Mouse (Mus musculus) gastrocnemius, postnatal 25 days (tissue): ENCODE data around the gene Dnajb12. TPM values are rescaled to one million over a fixed set of nuclear protein-coding genes. Genes with fewer than 3 reads are reported as not detected.

Experiments
- DNase-seq: peaks from one replicate; pipeline ENCODE4 v3.0.0; 2022
- total RNA-seq, 2 experiments: library from RNA; stranded (reverse); gene quantifications; 1 replicate in 1 of 2; 2 replicates in 1 of 2; pipeline ENCODE4 v1.2.3; 2021

Gene Dnajb12
- total RNA-seq, 2 experiments from 2014 or later: 49.4 to 49.8 TPM

DNA sequence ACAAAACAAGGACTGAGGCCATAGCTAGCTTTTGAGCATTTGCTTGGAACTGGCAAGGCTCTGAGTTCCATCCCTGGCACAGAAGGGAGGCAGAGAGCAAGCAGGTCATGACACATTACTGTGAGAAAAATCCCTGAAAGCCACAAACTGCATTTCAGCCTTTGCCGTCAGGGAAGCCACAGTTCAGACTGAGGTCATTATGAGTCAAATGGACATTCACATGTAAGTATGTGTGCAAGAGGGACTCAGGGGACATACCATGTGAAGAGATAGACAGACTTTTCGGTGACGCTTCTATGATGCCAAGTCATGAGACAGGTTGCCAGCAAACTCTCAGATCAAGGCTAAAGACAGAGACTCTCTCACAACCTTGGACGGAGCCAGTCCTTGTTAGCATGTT, 38.8 kb downstream of the Dnajb12 start:
- no peak for DNase-seq

DNA sequence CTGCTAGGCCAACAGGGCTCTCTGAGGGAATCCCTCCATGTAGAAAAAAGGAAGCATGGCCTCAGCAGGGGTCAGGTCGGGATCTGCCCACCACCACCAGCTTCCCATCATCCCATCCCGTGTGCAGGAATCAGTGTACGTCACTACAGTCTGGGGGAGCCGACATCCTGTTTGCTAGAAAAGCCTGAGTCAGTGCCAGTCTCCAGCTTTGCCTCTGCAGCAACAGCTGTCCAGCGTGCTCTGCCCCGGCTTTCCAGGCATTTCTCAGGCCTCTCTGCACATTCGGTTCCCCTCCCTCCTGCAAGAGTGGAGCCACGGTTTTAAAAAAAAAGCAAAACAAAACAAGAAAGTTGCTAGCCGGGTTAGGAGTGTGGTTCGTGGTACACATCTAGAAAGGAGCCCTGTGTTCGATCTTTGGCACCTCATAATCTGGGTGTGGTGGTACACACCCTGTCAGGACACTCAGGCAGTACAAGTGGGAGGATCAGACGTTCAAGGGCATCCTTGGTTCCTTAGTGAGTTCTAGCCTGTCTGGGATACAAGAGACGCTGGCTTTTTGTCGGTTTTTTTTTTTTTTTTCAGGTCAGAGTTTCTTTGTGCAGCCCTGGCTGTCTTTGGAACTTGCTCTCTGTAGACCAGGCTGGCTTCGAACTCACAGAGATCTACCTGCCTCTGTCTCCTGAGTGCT, 40.3 kb downstream of the Dnajb12 start:
- peak; percentile 56 for DNase-seq

DNA sequence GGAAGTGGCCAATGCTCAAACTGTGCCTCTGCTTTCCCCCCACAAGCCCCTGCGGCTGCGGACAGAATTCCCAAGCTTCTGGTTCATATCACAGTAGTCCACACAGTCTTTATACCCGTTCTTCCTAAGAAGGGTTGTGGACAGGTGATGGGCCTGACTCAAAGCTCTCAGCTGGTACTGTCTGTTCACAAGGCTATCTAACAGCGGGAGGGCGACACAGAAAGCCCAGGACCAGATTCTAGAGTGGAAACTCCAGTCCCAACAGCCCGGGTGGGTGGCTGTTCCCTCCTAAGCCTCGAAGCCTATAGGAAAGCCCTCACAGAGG, 41.1 kb downstream of the Dnajb12 start:
- no peak for DNase-seq

DNA sequence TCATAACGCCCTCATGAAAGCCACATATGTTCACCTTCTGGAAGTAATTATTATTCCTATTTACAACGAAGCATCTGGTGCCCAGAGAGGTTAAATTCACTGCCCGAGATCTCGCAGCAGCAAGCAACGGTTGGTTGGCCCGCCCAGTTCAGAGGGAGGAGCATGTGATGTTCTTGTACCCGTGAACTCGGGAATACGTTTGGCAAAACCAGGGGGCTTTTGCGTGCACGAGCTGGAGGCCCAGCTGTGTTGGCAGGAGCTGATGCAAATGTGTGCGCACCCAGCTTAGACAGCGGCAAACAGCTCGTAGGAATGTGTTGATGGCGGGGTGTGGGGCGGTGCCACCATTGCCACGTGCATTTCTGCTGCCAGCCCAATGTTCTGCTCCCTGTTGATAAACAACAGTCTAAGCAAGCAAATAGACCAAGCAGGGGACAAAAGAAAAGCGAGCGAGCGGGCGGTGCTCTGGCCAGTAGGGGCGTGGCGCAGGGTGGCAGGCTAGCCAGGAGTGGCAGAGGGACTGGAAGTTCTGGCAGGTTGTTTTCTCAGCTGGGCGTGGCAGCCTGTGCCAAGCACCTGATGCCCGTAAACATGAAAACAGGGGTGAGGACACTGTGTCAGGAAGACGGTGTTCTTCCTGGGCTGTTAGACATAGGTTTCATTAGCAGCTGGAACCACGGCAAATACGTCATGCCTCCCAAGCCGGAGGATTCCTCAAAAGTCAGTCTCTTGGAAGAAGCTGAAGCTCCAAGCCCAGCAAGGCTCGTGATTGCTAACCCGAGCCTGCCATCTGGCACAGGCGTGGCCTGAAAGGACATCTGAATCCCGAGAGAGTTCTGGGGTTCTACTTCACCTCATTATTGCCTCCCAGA, 41.7 kb downstream of the Dnajb12 start:
- peak; percentile 89 for DNase-seq

DNA sequence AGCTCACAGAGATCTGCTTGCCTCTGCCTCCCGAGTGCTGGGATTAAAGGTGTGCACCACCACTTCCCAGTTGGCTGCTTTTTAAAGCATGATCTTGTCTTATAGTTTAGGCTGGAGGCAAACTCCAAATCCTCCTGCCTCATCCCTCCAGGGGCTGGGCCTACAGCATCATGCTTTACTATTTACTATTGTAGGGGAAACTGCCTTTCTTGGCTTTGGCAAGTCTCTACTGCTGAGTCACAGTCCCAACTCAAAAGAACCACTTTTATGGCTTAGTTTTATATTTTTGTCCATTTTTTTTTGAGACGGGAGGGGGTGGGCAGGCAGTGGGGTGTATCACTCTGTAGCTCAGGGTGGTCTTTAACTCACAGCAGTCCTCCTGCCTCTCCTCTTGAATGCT, 44.1 kb downstream of the Dnajb12 start:
- no peak for DNase-seq

DNA sequence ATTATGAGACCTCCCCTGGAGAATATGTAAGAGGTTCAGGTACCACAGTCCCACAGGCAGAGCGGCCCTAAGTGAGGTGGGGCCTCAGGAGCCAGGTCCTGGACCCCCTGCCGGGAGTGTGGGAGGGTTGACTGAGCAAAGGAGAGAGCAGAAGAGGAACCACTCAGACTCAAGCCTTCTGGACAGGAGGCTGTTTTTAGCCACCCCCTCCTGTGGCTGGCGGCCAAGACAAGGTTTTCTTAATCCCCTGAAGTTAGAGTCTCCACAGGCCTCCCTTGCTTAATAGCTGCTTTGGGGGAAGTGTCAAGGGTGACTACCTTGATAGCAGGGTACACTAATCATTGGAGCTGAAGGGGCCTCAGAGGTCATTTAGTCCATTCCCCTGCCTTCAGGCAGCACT, 44.9 kb downstream of the Dnajb12 start:
- DNase-seq: no peak

DNA sequence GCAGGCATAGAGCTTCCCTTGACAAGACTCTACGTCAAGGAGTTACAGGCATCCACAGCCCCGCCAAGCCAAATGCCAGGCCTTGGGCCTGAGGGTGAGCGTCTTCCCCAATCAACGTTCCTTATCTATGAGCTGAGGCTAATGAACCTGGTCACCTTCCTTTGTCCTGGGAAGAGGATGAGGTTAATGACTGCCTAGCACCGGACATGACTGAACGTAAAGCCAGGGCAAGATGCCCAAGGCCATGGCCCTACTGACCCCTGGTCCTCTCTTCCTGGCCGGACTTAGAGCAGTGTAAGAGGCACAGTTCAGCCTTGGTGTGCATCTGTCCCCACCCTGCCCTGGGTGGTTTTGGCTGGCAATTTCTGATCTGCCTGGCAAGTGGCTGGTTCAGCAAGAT, 49.8 kb downstream of the Dnajb12 start:
- no peak for DNase-seq

DNA sequence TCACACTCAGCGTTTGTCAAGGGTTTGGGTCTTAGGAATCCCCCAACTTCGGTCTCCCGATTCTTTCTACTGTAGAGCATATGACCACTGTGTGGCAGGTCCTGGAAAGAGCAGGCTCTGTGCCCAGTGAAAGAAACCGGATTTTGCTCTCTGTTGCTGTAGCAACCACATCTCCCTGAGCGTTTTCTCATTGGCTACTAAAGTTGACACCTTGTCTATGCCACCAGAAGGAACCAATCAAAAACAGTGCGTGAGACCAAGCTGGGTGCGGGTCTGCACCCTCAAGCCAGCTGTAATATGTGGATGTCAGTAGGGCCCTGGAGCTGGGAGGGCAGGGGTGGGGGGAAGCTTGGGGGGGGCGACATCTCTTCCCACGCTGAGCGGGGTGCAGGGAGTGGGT, 51.6 kb downstream of the Dnajb12 start:
- no peak for DNase-seq

DNA sequence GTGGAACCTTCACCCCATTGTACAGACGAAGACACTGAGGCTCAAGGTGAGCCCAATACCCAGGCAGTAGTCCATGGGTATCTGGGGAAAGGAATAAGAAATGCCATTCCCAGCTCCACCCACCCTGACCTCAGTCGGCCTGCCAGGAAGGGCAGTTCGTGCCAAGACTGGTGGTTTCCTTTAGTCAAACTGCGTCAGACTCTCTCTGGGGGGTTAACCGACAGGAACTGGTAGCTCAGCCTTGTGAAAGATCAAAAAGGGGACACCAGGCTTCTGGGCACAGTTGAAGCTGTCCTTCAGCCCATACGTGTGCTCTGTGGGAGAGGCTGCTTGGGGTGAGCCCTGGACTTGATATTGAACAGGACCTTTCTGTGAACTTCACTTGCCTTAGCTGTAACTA, 53.2 kb downstream of the Dnajb12 start:
- DNase-seq: no peak

DNA sequence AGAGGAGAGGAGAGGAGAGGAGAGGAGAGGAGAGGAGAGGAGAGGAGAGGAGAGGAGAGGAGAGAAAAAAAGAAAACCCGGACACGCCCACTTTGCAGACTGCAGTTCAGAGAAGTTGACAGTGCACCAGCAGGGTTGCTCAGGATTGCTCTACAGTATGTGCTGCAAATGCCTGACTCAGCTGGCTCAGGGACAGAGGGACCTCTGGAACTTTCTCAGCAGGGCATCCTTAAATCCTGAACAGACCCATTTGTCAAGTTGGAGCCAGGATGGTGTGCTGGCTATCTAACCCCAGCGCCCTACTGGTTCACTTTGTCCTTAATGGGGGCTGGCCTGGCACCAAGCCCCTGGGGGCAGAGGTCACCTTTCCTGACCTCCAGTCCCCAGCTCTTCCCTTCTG, 54.7 kb downstream of the Dnajb12 start:
- DNase-seq: no peak

DNA sequence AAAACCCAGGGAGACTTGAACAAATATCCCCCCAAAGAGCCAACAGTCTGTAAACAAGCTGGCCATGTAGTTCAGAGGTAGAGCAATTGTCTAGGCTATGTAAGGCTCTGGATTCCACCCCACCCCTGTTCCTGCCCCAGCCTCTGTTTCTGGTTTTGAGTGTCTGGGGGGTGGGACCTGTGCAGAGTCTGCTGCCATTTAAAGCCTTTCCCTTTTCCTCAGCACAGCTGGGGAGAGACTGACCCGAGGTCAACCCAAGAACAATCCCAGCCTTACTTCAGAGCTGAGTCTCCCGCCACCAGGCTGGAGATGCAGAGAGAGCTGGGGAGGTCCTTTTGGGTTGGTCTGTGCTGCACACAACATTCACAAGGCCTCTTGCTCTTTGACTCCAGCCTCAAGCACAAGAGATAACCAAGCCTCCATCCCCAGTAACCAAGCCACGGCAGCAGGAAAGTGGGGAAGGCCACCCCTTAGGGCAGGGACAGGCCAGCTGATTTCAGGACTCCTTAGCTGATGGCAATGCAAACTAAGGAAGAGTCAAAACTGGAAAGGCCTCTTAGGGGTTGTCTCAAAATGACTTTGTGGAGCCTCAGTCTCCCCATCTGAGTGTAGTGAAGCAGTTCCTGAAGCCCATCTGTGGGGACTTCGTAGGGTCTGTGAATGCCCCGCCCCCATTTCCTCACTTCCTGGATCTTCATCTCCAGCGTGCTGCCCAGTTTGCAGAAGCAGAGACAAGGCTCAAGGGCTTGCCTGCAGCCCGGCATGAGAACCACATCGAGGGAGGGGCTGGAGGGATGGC, 56.9 kb downstream of the Dnajb12 start:
- DNase-seq: no peak

DNA sequence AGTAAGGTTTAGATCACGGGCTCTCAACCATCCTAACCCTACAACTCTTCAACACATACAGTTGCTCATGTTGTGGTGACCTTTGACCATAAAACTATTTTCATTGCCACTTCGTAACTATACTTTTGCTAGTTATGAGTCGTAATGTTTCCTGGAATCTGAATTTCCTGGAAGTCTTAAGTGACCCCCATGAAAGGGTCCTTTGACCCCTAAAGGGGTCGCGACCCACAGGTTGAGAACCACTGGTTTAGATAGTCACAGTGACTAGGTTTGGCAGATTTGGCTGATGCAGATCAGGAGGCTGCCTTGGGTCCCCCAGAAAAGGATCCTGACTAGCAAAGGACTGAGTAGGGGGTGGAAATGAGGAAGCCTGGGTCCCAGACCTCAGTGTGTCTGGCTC, 59.3 kb downstream of the Dnajb12 start:
- DNase-seq: no peak

DNA sequence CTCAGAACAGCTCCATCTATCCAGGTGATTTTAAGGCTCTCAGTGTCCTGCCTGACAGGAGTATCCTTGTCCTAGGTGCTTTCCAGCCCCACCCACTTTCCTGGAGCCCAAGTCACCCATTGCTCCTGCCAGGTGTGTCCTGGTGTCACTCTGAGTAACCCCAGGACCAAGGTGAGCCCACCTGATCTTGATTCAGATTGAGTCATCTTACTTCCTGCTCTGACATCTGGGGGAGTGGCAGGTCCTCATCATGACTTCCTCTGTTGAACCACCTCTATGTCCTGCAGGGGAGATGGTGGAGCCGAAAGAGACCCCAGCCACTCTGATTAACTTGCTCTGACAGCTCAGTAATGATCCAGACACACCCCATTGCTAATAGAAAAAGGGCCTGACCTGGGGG, 59.7 kb downstream of the Dnajb12 start:
- no peak for DNase-seq

DNA sequence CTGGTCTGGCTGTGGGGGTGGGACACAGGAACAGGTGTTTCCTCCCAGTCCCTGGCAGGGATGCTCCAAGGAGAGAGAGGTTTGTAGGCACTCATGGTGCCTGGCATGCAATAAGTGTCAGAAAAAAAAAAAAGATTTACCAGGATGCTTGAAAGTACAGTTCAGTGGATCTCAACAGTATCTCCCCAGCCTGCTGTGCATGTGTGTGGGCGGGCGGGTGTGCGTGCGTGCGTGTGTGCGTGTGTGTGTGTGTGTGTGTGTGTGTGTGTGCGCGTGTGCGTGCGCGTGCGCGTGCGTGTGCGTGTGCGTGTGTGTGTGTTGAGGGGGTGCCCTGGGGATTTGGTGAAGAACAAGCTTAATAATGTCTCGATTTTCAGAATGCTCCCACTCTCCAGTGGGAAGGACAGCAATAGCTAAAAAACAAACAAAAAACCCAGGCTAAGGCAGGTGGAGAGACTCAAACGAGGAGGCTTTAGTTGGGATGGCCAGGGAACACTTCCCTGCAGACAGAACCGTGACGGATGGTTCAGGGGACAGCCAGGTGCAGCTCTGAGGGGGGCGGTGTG, 63.0 kb downstream of the Dnajb12 start:
- DNase-seq: no peak

DNA sequence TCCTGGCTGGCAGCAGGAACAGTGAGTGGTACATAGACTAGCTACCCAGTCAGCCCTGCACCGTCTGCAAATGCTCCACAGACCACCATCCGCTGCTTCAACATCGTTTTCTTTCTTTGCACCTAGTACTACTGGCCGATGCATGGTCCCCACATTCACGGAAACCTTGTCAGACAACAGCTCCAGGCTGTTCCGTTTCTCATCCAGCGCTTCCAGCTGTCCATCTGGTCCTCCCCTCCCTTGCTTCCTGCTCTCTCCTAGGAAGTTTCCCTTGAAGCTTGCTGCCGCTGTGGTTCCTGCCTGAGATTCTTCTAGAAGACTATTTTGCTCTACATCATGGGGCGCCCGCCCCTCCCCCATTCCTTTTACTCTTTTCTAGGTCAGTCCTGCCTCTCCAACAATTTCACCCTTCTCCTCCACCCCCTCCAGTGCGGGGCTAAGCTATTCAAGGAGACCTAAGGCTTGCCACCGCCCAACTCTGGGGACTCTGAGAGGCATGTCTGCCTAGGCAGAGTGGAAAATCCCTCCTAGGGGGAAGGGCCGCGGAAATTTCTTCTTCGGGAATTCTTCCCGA, 63.6 kb downstream of the Dnajb12 start:
- no peak for DNase-seq

DNA sequence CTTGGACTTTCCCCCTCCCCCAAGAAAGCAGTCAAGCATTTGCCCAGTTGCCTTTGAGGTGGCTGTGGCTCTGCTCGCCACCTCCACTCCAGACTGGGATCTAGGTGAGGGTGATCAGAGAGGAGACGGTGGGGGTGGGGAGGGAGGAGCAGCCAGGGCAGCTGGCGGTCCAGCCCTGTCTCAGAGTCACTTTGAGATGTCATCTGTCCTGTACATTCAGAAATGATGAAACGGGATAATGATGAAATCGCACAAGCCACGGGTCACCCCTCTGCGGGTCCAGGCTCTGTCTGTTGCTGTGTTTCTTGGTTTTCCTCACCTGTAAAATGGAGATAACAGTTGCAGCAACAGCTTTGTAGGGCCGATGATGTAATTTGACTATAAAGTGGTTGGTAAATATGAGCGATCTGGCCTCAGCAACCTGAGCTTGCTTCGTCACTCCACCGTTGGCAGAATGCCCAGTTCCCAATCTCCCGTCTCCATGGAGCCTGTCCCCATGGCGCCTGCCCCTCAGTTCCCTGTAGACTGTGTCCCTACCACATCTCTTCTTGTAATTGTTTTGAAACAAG, 64.1 kb downstream of the Dnajb12 start:
- DNase-seq: peak; percentile 56

DNA sequence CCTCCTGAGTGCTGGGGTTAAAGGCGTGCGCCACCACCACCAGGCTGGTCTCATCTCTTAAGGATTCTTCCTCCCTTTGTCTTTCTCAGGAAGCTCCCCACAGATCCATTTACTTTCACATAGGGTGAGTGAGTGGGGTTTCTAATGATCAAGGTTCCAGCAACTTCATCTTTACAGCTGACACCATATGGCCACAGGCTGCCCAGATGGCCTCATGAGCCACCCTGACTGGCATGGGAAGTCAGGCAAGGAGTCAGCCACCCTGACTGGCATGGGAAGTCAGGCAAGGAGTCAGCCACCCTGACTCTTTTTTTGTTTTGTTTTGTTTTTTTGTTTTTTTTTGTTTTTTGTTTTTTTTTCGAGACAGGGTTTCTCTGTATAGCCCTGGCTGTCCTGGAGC, 66.1 kb downstream of the Dnajb12 start:
- no peak for DNase-seq

DNA sequence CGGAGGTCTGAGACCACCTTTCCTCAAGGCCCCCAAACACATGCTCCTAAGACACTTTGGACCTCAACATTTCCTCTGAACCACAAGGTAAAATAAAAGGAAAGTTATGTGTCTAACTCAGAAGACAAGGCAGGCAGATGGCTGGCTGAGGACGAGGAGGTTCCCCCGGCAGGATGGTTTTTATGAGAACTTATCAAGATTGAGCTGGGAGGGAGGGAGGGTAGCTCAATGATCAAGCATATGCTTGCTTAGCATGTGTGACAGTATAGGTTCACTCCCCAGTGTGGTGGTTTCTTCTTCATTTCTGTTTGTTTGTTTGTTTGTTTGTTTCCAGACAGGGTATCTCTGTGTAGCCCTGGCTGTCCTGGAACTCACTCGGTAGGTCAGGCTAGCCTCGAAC, 67.0 kb downstream of the Dnajb12 start:
- no peak for DNase-seq

DNA sequence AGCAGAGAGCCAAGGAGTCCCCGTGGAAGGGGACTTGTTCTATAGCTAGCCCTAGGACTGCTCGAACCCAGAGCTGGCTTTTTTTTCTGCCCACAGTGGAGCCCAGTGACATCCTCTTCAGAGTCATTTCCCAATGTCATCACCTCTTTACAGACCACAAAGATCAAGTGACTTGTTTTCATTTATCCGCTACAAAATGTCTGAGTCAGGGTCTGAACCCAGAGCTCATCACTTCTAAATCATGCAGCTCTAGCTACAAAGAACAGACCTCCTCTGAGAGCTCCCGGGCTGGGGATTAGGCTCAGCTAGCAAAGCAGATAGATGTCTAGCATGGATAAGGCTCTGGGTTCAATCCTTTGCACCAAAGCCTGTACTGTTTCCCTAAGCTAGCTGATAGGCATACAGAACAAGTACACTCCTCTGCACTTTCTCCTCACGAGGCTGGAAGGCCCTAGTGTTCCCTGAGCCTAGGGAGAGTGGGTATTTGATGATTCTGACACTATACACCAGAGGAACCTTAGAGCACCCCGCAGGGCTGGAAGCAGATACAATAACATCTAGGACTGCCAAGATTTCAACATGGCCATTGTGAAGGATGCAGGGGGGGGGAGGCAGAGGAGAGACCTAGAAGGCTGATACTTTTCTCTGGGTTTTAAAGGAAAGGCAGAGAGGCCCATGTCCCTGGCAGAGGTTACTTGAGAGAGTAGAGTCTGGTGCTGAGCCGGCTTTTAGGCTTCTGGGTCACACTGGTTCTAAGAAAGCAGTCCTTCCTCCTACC, 68.1 kb downstream of the Dnajb12 start:
- DNase-seq: peak; percentile 55

DNA sequence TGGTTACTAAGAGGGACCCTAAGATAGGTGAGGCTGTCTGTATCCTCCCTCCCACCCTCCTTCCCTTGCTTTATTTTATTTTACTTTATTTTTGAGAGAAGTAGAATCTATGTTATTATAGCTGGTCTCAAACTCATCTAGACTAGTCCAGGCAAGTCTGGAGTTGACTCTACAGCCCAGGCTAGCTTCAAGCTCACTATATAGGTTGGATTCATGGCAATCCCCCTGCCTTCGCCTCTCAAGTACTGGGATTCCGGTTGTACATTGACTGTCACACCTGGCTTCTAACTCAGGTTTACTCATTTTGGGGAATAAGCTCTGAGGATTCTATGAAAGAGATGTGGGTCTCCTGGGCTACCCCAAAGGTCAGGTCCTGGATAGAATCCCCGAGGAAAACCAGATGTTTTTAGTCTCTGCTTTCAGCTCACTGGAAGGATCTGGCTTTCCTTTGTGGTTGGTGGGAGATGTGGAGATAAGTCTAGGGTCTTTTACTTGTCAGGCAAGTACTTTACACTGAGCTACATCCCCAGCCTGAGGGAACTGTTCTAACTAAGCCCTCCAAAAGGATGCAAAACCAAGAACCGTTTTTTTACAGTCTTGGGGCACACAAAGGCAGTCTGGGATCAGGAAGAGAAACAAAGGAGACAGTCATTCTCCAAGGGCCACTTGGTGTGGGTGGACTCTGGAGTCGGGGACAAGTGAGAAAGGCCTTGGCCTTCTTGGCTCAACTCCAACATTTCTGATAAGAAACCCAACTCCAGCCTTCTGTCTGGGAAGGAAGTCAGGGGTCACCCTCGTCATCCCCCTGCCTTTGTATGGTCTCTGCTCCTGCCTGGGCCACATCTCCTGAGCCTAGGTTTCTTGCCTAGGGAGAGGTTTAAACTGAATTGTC, 69.3 kb downstream of the Dnajb12 start:
- no peak for DNase-seq
